Mouse (Mus musculus) urinary bladder, postnatal 4 days (tissue): ENCODE results near the gene Plin3.

Experiments used
- DNase-seq, 2 experiments: peaks; one replicate each; pipeline ENCODE4 v3.0.0; 2021 to 2022; ENCODE audit warnings: low spot score in 2 of 2

Gene Plin3

DNA sequence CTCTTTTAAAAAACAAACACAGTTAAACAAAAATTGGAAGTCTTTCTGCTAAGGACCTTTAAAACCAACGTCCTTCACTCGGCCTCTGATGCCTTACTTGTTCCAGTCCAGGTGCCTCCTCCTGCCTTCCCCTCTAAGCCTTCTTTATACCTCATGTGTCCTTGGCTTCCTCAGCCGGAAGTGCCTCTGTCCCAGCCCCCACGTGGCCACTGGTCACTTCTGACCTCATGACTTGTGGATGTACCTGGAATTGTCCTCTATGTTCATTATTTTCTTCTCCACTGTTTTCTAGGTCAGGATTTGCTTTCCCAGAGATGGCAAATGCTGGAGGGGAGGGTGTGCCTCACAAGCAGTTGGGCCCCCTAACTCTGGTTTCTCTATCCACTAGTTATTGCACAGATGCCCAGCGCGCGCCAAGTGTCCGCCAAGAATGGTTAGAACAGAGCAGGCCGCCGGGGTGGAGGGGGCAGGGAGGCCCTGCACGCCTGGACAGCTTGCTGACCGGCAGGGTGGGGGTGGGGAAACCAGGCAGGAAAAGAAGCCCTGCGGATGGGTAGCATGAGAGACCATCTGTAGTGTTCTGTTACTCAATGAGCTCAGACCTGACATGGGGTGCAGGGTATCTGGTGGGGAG is 9.8 kb upstream of the Plin3 start:
- peak; percentile 44 to 67 for DNase-seq

DNA sequence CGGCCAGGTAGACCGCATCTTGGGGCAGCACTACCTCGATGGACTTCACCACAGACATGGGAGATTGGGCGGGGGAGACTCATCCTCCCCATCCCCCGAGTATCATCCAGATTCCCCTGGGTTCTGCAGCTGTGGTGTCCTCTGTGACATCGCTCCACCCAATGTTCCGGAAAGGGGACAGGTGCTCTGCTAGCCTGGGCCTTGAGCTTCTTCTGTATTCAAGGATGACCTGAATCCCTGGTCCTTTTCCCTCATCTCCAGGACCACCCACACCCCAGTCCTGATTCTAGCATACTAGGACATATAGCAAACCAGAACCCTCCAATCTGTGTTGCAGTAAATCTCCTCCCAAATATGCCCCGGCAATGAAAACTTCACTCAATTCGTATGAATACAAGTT is 7.5 kb upstream of the Plin3 start, which contains the start of gene Arrdc5:
Gene Arrdc5, minus strand, starts transcription at position 101 of the 400 bp plus-strand sequence.
- no peak for DNase-seq

- DNase-seq, result no peak
These were observed 5.6 kb upstream of the Plin3 start for GRCm38 (mm10) chr17:56298238-56298637.

DNA sequence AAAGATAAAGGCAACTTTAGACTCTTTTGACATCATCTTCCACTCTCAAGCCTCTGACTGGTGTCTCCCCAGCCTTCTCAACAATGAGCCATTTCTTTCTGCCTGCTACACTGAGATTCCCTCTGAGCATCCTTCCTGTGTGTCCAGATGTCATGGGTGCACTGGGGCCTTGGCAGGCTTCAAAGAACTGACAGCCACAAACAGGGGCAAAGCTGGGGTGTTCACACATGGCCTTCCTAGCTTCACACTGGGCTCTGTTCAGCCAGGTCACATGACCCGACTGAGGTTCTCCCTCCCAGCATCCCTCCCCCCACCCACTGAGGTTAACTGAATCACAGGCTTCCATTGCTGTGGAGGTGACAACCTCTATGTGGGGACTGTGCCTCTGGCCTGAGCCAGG is 3.5 kb upstream of the Plin3 start:
- no peak for DNase-seq

DNA sequence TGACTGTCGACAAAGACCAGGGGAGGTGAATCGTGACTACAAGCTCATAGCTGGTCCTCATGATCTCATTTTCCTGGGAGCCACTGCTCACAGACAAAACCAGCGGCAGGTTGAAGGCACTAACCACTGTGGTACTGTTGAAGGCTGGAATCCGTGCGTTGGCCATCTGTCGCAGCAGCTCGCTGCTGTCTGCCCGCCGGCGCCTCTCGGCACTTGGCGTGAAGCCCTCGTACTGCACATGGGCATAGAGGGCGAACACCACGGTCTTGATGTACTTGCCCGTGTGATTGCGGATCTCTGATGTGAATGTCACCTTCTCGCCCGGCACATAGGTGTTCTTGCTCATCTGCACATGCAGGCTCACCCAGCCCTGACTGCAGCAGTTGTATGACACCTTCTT is 1.6 kb upstream of the Plin3 start:
- DNase-seq, result no peak

GRCm38 (mm10) chr17:56293291-56293690 is 618 bp upstream of the Plin3 start:
- no peak for DNase-seq

DNA sequence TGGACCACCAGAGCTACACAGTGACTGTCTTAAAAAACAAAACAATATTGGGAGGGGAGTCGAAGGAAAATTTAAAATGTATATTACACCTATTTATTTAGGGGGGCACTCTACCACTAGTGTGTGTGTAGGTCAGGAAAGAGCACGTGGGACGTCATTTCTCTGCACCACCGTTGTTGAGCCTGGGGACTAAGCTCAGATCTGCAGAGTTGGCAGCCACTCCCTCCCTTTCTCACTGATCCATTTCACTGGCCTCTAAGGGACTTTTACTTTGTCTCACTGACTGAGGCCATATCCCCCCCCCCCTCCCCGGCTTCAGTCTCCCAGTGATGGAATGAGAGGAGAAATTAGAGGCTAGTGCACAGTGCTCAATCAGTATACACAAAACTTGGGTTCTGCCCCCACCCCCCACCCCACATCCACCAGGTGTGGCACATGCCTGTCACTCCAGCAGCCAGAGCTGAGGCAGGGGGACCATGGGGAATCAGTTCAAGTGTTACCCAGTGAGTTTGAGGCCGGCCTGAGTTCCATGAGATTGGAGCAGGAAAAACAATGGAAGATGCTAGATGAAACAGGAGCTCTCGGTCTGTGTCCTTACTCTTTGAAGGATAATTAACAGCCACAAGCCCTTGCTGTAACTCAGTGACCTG is 722 bp downstream of the Plin3 start:
- DNase-seq, result no peak

DNA sequence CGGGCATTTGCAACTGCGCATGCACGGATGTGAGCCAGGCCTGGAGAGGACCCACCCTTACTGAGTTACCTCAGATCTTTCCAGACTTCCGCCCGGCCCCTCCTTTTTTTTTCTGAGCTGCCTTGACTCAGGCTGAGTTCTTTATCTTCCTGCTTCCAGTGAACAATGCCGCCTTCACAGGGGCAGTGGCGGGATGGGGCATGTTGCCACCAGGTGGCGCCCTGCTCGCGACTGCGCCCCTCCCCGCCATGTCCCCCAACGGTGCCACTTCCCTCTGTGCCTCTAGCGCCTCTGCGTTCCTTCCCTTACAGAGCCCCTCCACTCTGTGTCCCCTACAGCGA is 1.5 kb downstream of the Plin3 start:
- peak; percentile 91 to 94 for DNase-seq

- DNase-seq, result peak; percentile 96 to 99
These were observed 2.1 kb downstream of the Plin3 start for GRCm38 (mm10) chr17:56290388-56291170.

DNA sequence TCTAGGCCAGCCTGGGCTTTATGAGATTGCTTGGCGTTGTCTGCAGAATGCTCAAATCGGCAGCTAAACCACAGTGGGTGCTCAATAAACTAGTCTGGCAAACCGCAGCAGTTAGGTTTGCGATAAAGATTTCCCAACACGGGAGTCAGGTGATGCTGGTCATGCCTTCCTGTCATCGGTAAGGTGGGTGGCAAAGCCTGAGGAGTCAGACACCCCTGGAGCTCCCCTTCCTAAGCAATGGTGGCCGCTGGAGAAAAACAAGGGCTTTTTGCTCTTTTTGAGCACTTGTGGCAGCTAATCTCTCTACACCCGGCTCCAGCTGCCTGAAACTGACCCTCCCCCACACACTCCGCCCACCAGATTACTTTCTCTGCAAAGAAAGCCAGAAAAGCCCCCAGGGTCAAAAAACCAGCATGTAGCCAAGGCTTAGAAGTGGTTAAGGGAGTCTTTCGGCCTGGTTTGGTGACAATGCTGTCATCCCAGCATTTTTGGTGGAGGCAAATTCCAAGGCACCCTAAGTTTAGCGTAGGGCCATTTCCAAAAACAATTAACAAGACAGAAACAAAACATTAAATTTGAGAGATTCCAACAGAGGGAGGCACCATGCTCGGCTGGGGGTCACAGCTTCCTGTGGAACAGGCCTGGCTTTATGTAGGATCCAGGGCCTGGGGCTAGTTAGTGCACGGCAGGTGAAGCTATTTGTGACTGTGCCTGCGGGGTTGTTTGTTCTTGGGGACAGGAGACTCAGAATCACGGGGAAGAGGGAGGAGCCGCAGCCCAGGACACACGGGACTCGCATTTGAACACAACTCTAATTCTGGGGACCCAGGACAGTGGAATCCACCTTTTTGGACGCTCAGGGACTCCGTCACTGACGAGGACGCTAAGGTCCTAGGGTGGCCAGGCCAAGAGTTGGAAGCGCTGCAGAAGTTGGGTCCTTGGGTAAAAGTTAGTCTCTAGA is 3.0 kb downstream of the Plin3 start:
- DNase-seq, result peak; percentile 65 to 66

DNA sequence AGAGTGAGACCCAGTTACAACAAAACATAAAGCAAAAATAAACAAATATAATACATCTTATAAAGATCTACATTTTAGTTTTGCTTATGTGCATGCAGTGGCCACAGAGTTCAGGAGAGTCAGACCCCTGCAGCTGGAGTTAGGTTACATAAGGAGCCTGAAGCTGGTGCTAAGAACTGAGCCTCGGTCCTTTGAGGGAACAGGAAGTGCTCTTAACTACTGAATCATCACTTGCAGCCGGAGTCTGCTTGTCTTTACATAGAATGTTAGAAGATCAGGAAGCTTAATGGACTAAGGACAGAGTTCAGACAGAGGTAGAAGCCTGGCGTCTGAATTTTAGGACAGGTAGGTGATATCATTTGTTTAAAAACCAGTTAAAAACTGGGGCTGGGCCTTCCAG is 3.8 kb downstream of the Plin3 start:
- DNase-seq, result no peak

- no peak for DNase-seq
These were observed 4.8 kb downstream of the Plin3 start for GRCm38 (mm10) chr17:56287830-56288229.

DNA sequence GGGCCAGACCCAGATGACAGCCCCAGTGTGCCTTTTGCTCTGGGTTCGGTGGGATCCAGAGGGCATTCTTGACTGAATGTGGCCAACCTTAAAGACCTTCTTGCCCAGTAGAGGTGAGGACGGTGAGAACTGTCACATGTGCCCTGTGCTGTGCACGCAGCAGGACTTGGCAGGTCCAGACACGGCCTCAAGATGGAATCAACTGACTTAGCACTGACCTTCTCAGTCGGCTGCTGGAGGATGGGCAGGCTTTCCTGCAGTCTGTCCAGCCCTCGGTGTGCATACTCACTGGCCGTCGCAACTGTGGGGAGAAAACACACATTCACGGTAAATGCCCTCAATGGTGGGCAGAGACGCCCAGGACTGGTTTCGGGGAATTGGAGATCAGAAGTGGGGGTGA is 6.7 kb downstream of the Plin3 start:
- DNase-seq, result no peak

DNA sequence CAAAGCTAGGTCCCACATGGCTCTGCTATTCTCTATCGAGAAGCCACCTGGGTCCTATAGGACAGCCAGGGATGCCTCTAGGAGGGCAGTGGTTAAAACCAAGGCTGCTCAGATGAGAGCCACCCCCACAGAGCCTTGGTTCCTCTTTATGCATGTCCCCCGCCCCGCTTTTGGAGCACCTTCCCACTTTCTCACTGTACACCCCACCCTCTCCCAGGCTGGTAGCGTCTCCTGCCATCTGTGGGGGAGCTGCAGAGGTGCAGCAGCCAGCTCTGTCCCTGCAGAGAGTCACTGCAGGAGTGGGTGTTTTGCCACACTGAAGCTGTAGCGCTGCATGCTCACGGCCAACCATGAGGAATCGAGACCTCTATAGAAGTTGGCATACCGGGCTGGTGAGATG is 9.4 kb downstream of the Plin3 start:
- DNase-seq, result no peak

- DNase-seq, result no peak
These were observed 9.9 kb downstream of the Plin3 start for GRCm38 (mm10) chr17:56282802-56283201.

- DNase-seq, result no peak
These were observed 11.5 kb downstream of the Plin3 start for GRCm38 (mm10) chr17:56281193-56281592.

DNA sequence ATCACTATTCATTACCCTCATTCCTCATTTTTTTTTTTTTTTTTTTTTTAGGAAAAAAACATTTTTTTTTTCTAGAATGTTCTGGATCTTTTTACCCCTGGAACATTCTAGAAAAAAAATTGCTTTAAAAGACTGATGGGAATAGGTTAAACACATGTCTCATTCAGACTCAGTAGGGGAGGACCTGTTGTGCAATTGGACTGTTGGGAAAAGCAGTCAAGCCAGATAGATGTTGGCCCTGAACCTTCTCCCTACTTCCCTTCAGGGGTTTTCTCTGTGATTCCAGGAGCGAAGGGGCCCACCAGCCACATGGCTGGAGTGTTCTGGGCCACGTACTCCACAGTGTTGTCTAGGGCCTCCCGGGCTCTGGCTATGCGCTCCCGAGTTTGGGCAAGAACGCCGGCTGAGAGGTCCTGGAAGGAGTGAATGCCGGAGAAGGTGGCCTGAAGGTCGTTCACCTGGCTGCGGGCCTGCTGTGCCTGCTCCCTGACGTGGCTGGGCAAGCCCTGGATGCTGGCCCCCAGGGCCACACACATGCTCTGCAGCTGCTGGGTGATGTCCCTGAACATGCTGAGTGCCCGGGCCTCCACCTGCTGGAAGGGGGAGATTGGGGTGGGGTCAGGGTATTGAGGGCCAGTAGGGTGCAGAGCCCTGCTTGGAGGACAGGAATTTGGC is 13.1 kb downstream of the Plin3 start:
- no peak for DNase-seq

DNA sequence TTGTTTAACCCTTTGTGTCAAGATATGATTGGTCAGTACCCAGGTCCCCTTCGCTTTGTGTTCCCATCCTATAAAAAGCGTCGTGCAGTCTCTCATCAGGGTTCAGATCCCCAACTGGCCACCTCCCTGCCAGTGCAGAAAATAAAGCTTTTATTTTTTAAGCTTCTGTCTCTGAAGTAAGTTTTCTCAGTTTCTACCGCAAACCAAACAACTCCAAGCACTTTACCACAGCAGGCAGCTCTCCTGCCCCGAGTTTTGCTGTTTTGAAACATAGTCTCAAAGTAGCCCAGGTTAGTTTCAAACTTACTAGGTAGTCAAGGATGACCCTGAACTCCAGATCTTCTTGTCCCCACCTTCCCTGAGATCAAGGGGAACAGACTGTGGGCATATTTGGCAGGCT is 14.3 kb downstream of the Plin3 start:
- DNase-seq, result no peak

- DNase-seq, result no peak
These were observed 15.1 kb downstream of the Plin3 start for GRCm38 (mm10) chr17:56277567-56277893.

DNA sequence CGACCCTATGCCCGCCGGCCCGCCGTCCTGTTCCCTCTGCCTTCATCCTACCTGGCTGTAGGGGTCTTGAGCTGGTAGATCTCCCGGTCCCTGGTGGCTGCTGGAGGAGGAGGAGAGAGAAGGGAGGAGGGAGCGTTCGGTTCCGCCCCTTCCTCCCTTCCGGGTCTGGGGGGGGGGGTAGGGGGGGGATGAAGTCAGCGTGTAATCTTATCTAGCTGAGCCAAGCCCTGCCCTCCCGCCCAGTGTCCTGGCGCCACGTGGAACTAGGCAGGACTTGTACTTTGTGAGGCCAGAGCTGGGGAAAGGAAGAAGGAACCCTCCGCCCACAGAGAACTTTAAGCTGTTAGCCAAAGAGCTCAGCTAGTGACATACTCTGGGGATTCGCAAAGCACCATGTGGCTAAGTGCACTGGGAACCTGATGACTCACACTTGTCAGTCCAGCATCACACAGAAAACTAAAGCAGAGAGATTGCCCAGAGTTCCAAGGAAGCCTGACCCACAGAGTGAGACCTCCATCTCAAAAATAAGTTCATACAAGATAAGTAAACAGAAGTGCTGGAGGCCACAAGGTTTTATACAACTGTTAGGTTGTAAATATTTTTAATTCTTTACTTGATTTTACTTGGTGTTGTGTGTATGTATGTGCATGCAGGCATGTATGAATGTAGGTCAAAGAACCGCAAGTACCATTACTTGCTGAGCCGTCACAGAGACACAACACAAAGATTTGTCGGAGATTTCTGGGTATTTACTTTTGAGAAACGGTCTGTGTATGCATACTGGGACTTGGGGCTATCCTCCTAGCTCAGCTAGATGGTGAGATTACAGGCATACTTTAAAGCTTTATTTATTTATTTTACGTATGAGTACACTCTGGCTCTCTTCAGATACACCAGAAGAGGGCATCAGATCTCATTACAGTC is 15.8 kb downstream of the Plin3 start, which contains the start of gene Ticam1:
Gene Ticam1, minus strand, starts transcription at position 144 of the 924 bp plus-strand sequence.
- DNase-seq, result peak; percentile 87 to 92
